Comparison of ENCODE assay signal across 10 mouse cellular contexts in the genomic region with DNA sequence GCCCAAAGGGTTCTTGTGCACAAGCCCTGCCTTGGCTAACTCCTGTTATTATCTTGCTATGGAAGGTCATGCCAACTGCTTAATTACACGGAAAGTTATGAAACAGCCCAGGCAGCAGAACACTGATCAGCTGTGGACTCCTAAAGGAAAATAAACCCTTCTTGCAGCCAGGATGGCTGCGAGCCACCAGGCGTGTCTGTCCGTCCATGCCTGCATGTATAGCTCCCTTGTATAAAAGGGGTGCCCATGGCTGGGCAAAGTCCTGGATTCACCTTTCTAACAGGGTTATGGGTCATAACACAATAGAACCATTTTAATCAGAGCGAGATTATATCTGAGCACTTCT.
A peak's percentile ranks its signal among the peaks of the same experiment; 100 is the strongest.
DNase-seq lines count a peak whose midpoint lies in the region; ATAC-seq and TF ChIP-seq lines count a peak whose summit lies in the region.
"Had no signal": no experiment of that assay in that cellular context is flagged by ENCODE, and none has a peak within 500 bp of the region (broad histone marks: within the 10 kb centered on the region; RNA-seq: fewer than 3 reads in every experiment).

No protein-coding gene starts in this region.

- no peak; the same call in 1 of the 2 replicates for ATAC-seq in lung, postnatal 0 days
- no peak for ATAC-seq in forebrain, postnatal 0 days

- H3K4me3 ChIP-seq in lung, postnatal 0 days (ENCODE audit: low read depth, low read length), result no peak overlapping the region
- H3K4me3 ChIP-seq in forebrain, postnatal 0 days (ENCODE audit: low read depth, low read length), result no peak overlapping the region
- H3K4me3 ChIP-seq in olfactory bulb, adult 2 months (ENCODE audit: insufficient read depth, low read depth, low read length), result no peak overlapping the region

- H3K27ac ChIP-seq in lung, postnatal 0 days (ENCODE audit: low read length), result no peak overlapping the region
- H3K27ac ChIP-seq in forebrain, postnatal 0 days (ENCODE audit: low read depth, low read length), result no peak overlapping the region
- peak overlapping the region; percentile 96 for H3K27ac ChIP-seq in olfactory bulb, adult 2 months (ENCODE audit: insufficient read depth, low read depth, low read length)

- no peak for TF ChIP-seq POLR2A in olfactory bulb, adult 2 months (IDR thresholded peaks at IDR 0.05; ENCODE audit: insufficient read depth, low read depth, low read length)

- H3K4me2 ChIP-seq in lung, postnatal 0 days (replicated peaks; ENCODE audit: low read depth, low read length), result peak overlapping the region; percentile 41
- H3K4me2 ChIP-seq in forebrain, postnatal 0 days (ENCODE audit: low read depth), result 0 out of 2 replicates have a peak overlapping the region, but pooled peaks have one; percentile 23

- no peaks in the 10 kb centered on the region for H3K36me3 ChIP-seq in lung, postnatal 0 days (ENCODE audit: insufficient read depth, low read length)
- H3K36me3 ChIP-seq in forebrain, postnatal 0 days (ENCODE audit: insufficient read depth), result no peaks in the 10 kb centered on the region
- H3K36me3 ChIP-seq: heart, embryonic 13.5 days had no signal

- no peak for TF ChIP-seq EP300 in lung, postnatal 0 days (IDR thresholded peaks at IDR 0.05)

- peaks cover 15% of the 10 kb centered on the region; the same call in 1 of the 2 replicates for H3K4me1 ChIP-seq in lung, postnatal 0 days (ENCODE audit: insufficient read depth, low read depth, low read length)
- H3K4me1 ChIP-seq in forebrain, postnatal 0 days (ENCODE audit: insufficient read depth), result peaks cover 11% of the 10 kb centered on the region; the same call in 1 of the 2 replicates
- H3K4me1 ChIP-seq in olfactory bulb, adult 2 months (ENCODE audit: control insufficient read depth, insufficient read depth, low read length), result peaks cover 24% of the 10 kb centered on the region

- peak; percentile 90 for DNase-seq in heart, adult 11 months
- DNase-seq in heart, postnatal 14 days, result no peak
- DNase-seq in lung, postnatal 0 days (ENCODE audit: low spot score), result no peak
- DNase-seq in lung, adult 18-20 months, result no peak
- DNase-seq in forebrain, postnatal 0 days, result no peak
- DNase-seq in layer of hippocampus, postnatal 14 days (ENCODE audit: low spot score in 2 of 2), result no peak
- DNase-seq in thymus, postnatal 4 days, result no peak
- DNase-seq: cerebellum, adult 18-20 months had no signal

- WGBS in lung, postnatal 0 days, result 33% methylated on average over 5 of the region's 5 CpGs
- 42% methylated on average over 5 of the region's 5 CpGs for WGBS in forebrain, postnatal 0 days
- 41% methylated on average over 5 of the region's 5 CpGs for WGBS in olfactory bulb, adult 2 months

- intact Hi-C loops in heart, postnatal 14 days (cut with DNase I), result no loop called here

- no peaks in the 10 kb centered on the region for H3K27me3 ChIP-seq in lung, postnatal 0 days (replicated peaks; ENCODE audit: insufficient read depth, low read length)
- H3K27me3 ChIP-seq in forebrain, postnatal 0 days (ENCODE audit: insufficient read depth, low read length), result no peaks in the 10 kb centered on the region

- H3K9me3 ChIP-seq in lung, postnatal 0 days (ENCODE audit: low read length), result no peaks in the 10 kb centered on the region
- H3K9me3 ChIP-seq in forebrain, postnatal 0 days (ENCODE audit: low read length), result no peaks in the 10 kb centered on the region
- H3K9me3 ChIP-seq: heart, embryonic 13.5 days had no signal

- no peak overlapping the region for H3K9ac ChIP-seq in lung, postnatal 0 days (replicated peaks; ENCODE audit: low read depth)
- no peak overlapping the region for H3K9ac ChIP-seq in forebrain, postnatal 0 days

- no peak for TF ChIP-seq CTCF in lung, postnatal 0 days (IDR thresholded peaks at IDR 0.05)
- TF ChIP-seq CTCF in forebrain, postnatal 0 days (IDR thresholded peaks at IDR 0.05; ENCODE audit: low read depth), result no peak
- no peak for TF ChIP-seq CTCF in olfactory bulb, adult 2 months (IDR thresholded peaks at IDR 0.05; ENCODE audit: insufficient read depth, low read depth, low read length)
